Mouse (Mus musculus) MN1 (cell line): ENCODE results near the gene Zbtb38.
"Not testable (repeated sequence)": the region's sequence is repeated elsewhere in the genome, so short reads cannot be mapped to it uniquely, and the experiment has no call there.

ENCODE experiments used
- DNase-seq: peaks from one replicate; pipeline ENCODE4 v3.0.0-alpha.2; 2016; ENCODE audit warnings: low spot score

Gene Zbtb38

GRCm38 (mm10) chr9:96684165-96684792, 68.4 kb downstream of the Zbtb38 start:
- DNase-seq, result no peak

GRCm38 (mm10) chr9:96678611-96679010, 74.0 kb downstream of the Zbtb38 start:
- no peak for DNase-seq

GRCm38 (mm10) chr9:96677711-96678110, 74.9 kb downstream of the Zbtb38 start:
- DNase-seq, result not testable (repeated sequence)

GRCm38 (mm10) chr9:96676671-96677070, 76.0 kb downstream of the Zbtb38 start:
- no peak for DNase-seq

GRCm38 (mm10) chr9:96675763-96676640, 76.6 kb downstream of the Zbtb38 start:
- no peak for DNase-seq

- peak; percentile 85 for DNase-seq
These were observed 77.4 kb downstream of the Zbtb38 start for GRCm38 (mm10) chr9:96675071-96675762.

- DNase-seq, result no peak
These were observed 78.3 kb downstream of the Zbtb38 start for GRCm38 (mm10) chr9:96674301-96674700.

- no peak for DNase-seq
These were observed 80.2 kb downstream of the Zbtb38 start for GRCm38 (mm10) chr9:96672466-96672865.

GRCm38 (mm10) chr9:96671249-96671648, 81.4 kb downstream of the Zbtb38 start:
- no peak for DNase-seq

GRCm38 (mm10) chr9:96669877-96670276, 82.8 kb downstream of the Zbtb38 start:
- peak; percentile 97 for DNase-seq

GRCm38 (mm10) chr9:96668628-96669027, 84.0 kb downstream of the Zbtb38 start:
- DNase-seq, result peak; percentile 77

GRCm38 (mm10) chr9:96660510-96661244, 92.0 kb downstream of the Zbtb38 start:
- no peak for DNase-seq

GRCm38 (mm10) chr9:96659801-96660200, 92.8 kb downstream of the Zbtb38 start:
- DNase-seq, result no peak

GRCm38 (mm10) chr9:96653538-96653937, 99.1 kb downstream of the Zbtb38 start:
- DNase-seq, result no peak

- DNase-seq, result peak; percentile 25
These were observed 99.9 kb downstream of the Zbtb38 start for GRCm38 (mm10) chr9:96652763-96653162.

GRCm38 (mm10) chr9:96650807-96651206, 101.8 kb downstream of the Zbtb38 start:
- no peak for DNase-seq

- peak; percentile 76 for DNase-seq
These were observed 102.7 kb downstream of the Zbtb38 start for GRCm38 (mm10) chr9:96649924-96650323.

- DNase-seq, result no peak
These were observed 103.3 kb downstream of the Zbtb38 start for GRCm38 (mm10) chr9:96649362-96649761.

GRCm38 (mm10) chr9:96646668-96647295, 105.8 kb downstream of the Zbtb38 start:
- DNase-seq, result no peak

GRCm38 (mm10) chr9:96644840-96645239, 107.8 kb downstream of the Zbtb38 start:
- no peak for DNase-seq

GRCm38 (mm10) chr9:96644002-96644401, 108.6 kb downstream of the Zbtb38 start:
- not testable (repeated sequence) for DNase-seq
